Mouse (Mus musculus) forebrain, embryonic 12.5 days (tissue): ENCODE measurements around the gene Dnah1. TPM values are rescaled to one million over a fixed set of nuclear protein-coding genes. Genes with fewer than 3 reads are reported as not detected.

Experiments
- ATAC-seq: fragments of 200-750 bp; cut with Nextera tagmentation; 2 replicates; pipeline ENCODE4 v1.8.0; 2017; ENCODE audit warnings: moderate TSS enrichment; ENCODE audit not compliant: low FRiP score
- H3K27ac ChIP-seq: fragments of 300-500 bp; sonication (generic); 2 replicates; pipeline ENCODE4 v1.5.1; 2016; ENCODE audit warnings: mild to moderate bottlenecking
- H3K27me3 ChIP-seq: fragments of 300-500 bp; sonication (generic); 2 replicates; pipeline ENCODE4 v1.6.1; 2016; ENCODE audit warnings: mild to moderate bottlenecking
- H3K36me3 ChIP-seq: fragments of 300-500 bp; sonication (generic); replicated peaks from 2 replicates; pipeline ENCODE4 v1.6.1; 2016; ENCODE audit warnings: mild to moderate bottlenecking
- H3K4me1 ChIP-seq: fragments of 300-500 bp; sonication (generic); 2 replicates; pipeline ENCODE4 v1.6.1; 2016
- H3K4me2 ChIP-seq: fragments of 300-500 bp; sonication (generic); 2 replicates; pipeline ENCODE4 v1.6.1; 2016; ENCODE audit warnings: mild to moderate bottlenecking, moderate library complexity
- H3K4me3 ChIP-seq: fragments of 300-500 bp; sonication (generic); replicated peaks from 2 replicates; pipeline ENCODE4 v1.5.1; 2016; ENCODE audit warnings: mild to moderate bottlenecking
- H3K9ac ChIP-seq: fragments of 300-500 bp; sonication (generic); 2 replicates; pipeline ENCODE4 v1.6.1; 2016; ENCODE audit warnings: mild to moderate bottlenecking
- H3K9me3 ChIP-seq: fragments of 300-500 bp; sonication (generic); 2 replicates; pipeline ENCODE4 v1.6.1; 2016
- WGBS: fragments of 180-500 bp; shearing (Covaris S2); methylation state at CpG from one replicate; pipeline ENCODE4 v1.1.7; 2016; 5-methylcytosine and 5-hydroxymethylcytosine counted together
- polyA plus RNA-seq: library from polyadenylated mRNA; unstranded; fragments of >200 nt; fragmentation: Nextera tagmentation; extraction: Ambion mirVana; gene quantifications from 2 replicates; pipeline ENCODE4 v1.2.1, GENCODE M21; 2016

Gene Dnah1
- polyA plus RNA-seq, 1 experiment from 2014 or later = 8.0 TPM

DNA sequence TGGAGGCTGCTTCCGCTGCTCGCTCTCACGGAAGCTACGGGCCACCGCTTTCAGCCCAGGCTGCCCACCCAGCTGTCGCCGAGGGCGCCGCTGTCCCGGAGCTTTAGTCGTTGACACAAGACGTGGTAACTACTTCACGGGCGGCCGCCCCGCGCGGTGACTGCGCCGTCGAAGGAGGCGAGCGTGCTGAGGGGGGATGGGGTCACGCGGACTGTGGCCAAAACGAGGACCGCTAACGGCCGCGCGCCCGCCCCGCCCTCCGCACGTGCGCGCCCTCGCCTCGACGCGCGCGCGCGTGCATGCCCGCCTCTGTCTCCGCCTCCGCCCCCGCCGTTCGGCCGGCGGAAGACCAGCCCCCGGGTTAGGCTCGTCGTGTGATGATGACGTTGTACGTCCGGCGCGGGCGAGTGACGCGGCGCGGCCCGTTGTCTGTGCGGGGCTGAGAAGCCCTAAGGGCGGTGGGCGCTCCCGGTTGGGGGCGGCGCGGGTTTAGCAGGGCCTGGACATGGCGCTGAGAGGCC is 72.6 kb downstream of the Dnah1 start, which contains the start of the genes Phf7 and Bap1:
Gene Phf7, minus strand, starts transcription at position 234 of the 521 bp plus-strand sequence.
Gene Bap1, plus strand, starts transcription at position 367 of the 521 bp plus-strand sequence.
- Histone ChIP-seq H3K27ac (peak within 1 kb of the TSS; percentile 91), H3K27me3 (no peaks in the 10 kb centered on the region), H3K36me3 (peaks cover 35% of the 10 kb centered on the region), H3K9ac (peak within 1 kb of the TSS; percentile 96), H3K9me3 (no peaks in the 10 kb centered on the region), H3K4me2 (peak within 1 kb of the TSS; percentile 92), H3K4me3 (peak within 1 kb of the TSS; percentile 93), H3K4me1 (peaks cover 22% of the 10 kb centered on the region)
- WGBS = under 1% methylated on average over 74 of the region's 75 CpGs
- peak; percentile 93 for ATAC-seq

DNA sequence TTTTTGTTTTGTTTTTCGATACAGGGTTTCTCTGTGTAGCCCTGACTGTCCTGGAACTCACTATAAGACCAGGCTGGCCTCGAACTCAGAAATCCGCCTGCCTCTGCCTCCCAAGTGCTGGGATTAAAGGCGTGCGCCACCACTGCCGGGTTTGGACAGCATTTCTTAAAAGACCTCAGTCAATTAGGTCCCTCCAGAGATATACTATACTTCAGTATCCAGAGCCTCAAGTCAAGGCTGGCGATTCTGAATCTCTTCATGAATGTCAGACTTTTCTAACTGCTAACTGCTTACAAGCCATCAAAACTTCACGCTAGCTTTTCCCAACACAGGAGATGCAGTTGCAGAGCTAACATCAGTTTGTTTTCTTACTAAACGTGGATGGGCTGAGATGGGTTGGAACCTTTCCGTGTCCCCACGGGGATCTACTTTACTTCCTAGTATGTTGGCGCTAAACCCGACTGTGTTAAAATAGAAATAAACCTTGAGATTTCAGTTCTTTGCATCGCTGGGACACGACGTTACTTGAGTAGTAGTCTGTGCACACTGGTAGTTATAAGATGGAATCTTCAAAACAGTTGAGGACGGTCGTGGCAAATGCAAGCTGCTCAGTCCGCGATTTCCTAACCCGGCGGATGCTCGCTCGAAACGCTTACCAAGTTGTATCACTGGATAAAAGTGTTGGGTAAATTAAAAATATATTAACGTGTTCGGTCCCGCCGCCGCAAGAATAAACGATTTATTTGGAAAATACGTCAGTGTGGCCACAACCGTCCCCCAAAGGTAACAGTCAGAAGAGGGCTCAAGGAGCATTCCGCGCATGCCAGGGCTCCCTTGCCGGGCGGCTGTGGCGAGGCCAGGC is 73.2 kb downstream of the Dnah1 start:
- Histone ChIP-seq H3K27ac (peak overlapping the region; percentile 91), H3K4me1 (peaks cover 22% of the 10 kb centered on the region), H3K27me3 (no peaks in the 10 kb centered on the region), H3K36me3 (peaks cover 28% of the 10 kb centered on the region), H3K4me2 (peak overlapping the region; percentile 92), H3K4me3 (peak overlapping the region; percentile 93), H3K9me3 (no peaks in the 10 kb centered on the region), H3K9ac (peak overlapping the region; percentile 96)
- WGBS = 23% methylated on average over 38 of the region's 38 CpGs
- ATAC-seq = 0 out of 2 replicates have a peak, but pooled peaks have one; percentile 15

GRCm38 (mm10) chr14:31248396-31248795 is 75.3 kb downstream of the Dnah1 start:
- no peaks in the 10 kb centered on the region for H3K27me3 ChIP-seq
- peaks cover 7% of the 10 kb centered on the region for H3K36me3 ChIP-seq
- H3K27ac ChIP-seq = no peak overlapping the region
- no peak overlapping the region for H3K4me3 ChIP-seq
- ATAC-seq = no peak
- H3K4me2 ChIP-seq = no peak overlapping the region
- no peaks in the 10 kb centered on the region for H3K9me3 ChIP-seq
- WGBS = 95% methylated on average over 6 of the region's 6 CpGs
- peaks cover 22% of the 10 kb centered on the region for H3K4me1 ChIP-seq
- no peak overlapping the region for H3K9ac ChIP-seq

- Histone ChIP-seq H3K27me3 (no peaks in the 10 kb centered on the region), H3K4me1 (peaks cover 8% of the 10 kb centered on the region), H3K9ac (no peak overlapping the region), H3K9me3 (no peaks in the 10 kb centered on the region), H3K4me3 (no peak overlapping the region), H3K36me3 (no peaks in the 10 kb centered on the region), H3K4me2 (no peak overlapping the region), H3K27ac (no peak overlapping the region)
- WGBS = 82% methylated on average over 1 of the region's 1 CpGs
- no peak for ATAC-seq
These were observed 77.8 kb downstream of the Dnah1 start for GRCm38 (mm10) chr14:31245946-31246345.

GRCm38 (mm10) chr14:31244777-31245176 is 78.9 kb downstream of the Dnah1 start:
- Histone ChIP-seq H3K4me3 (no peak overlapping the region), H3K9me3 (no peaks in the 10 kb centered on the region), H3K4me1 (0 out of 2 replicates have a peak, but pooled peaks cover 1% of the 10 kb centered on the region), H3K4me2 (no peak overlapping the region), H3K9ac (no peak overlapping the region), H3K27ac (no peak overlapping the region), H3K27me3 (no peaks in the 10 kb centered on the region), H3K36me3 (no peaks in the 10 kb centered on the region)
- WGBS = 81% methylated on average over 1 of the region's 1 CpGs
- ATAC-seq = no peak

DNA sequence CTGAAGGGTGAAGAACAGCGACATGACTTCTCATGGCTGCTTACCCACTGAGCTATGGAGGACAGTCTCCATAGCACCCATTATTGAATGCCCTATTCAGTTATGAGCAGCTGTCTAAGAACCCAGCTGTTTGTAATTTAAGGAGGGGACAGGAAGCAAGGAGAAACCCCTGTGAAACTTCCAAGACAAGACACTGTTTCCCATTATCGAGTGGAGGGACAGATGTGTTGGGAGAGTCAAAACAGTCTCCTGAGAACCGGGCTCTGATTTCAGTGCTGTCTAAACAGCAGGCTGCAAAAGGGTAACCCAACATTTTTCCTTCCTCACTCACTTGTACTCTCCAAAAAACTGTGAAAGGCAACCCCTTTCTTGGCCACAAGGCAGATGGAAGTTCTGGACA is 83.2 kb downstream of the Dnah1 start:
- H3K4me2 ChIP-seq = no peak overlapping the region
- H3K9ac ChIP-seq = no peak overlapping the region
- no peak overlapping the region for H3K4me3 ChIP-seq
- H3K36me3 ChIP-seq = no peaks in the 10 kb centered on the region
- ATAC-seq = no peak
- no peaks in the 10 kb centered on the region for H3K4me1 ChIP-seq
- H3K27me3 ChIP-seq = no peaks in the 10 kb centered on the region
- no peak overlapping the region for H3K27ac ChIP-seq
- 69% methylated on average over 3 of the region's 3 CpGs for WGBS
- H3K9me3 ChIP-seq = no peaks in the 10 kb centered on the region

- 0 out of 2 replicates have a peak, but pooled peaks cover 3% of the 10 kb centered on the region for H3K4me1 ChIP-seq
- no peaks in the 10 kb centered on the region for H3K9me3 ChIP-seq
- H3K27me3 ChIP-seq = no peaks in the 10 kb centered on the region
- ATAC-seq = no peak
- H3K4me2 ChIP-seq = no peak overlapping the region
- WGBS = 84% methylated on average over 7 of the region's 7 CpGs
- no peaks in the 10 kb centered on the region for H3K36me3 ChIP-seq
- H3K9ac ChIP-seq = no peak overlapping the region
- H3K4me3 ChIP-seq = no peak overlapping the region
- no peak overlapping the region for H3K27ac ChIP-seq
These were observed 86.4 kb downstream of the Dnah1 start for GRCm38 (mm10) chr14:31237101-31237882.

DNA sequence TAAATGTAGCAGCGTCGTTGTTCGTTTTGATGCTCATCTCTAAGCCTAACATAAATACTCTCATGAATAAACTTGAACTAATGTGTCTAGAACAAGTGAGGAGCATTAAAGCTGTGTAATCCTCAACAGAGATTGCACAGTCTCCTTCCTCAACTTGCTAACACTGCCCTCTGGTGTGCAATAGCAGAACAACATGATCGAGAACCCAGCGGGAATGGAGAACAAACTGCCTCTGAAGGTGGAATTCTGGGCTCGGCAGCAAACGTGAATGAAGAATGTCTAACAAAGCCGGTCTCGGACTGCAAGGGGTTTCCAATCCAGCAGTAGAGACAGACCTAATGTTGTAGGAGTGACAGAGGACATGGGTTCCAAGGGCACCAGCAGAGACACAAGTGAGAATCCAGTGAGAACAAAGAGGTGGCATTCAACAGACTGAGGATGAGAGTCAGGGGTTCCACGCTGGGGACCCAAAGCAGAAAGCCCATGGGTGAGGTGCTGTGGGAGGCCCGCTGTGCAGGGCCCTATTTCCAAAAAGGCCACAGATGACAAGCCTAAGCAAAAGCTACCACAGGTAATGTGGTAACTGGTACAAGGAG is 89.6 kb downstream of the Dnah1 start:
- Histone ChIP-seq H3K27me3 (no peaks in the 10 kb centered on the region), H3K9me3 (no peaks in the 10 kb centered on the region), H3K4me3 (no peak overlapping the region), H3K36me3 (no peaks in the 10 kb centered on the region), H3K9ac (0 out of 2 replicates have a peak overlapping the region, but pooled peaks have one; percentile 8), H3K4me2 (peak overlapping the region; percentile 29), H3K4me1 (0 out of 2 replicates have a peak, but pooled peaks cover 3% of the 10 kb centered on the region), H3K27ac (no peak overlapping the region)
- 20% methylated on average over 11 of the region's 11 CpGs for WGBS
- ATAC-seq = 0 out of 2 replicates have a peak, but pooled peaks have one; percentile 36

GRCm38 (mm10) chr14:31233070-31233995 is 90.4 kb downstream of the Dnah1 start:
- 0 out of 2 replicates have a peak, but pooled peaks have one; percentile 33 for ATAC-seq
- H3K9ac ChIP-seq = no peak overlapping the region
- 0 out of 2 replicates have a peak, but pooled peaks cover 3% of the 10 kb centered on the region for H3K4me1 ChIP-seq
- H3K9me3 ChIP-seq = no peaks in the 10 kb centered on the region
- H3K4me3 ChIP-seq = no peak overlapping the region
- H3K27ac ChIP-seq = no peak overlapping the region
- WGBS = 86% methylated on average over 14 of the region's 14 CpGs
- no peaks in the 10 kb centered on the region for H3K27me3 ChIP-seq
- H3K4me2 ChIP-seq = no peak overlapping the region
- H3K36me3 ChIP-seq = no peaks in the 10 kb centered on the region

- no peaks in the 10 kb centered on the region for H3K9me3 ChIP-seq
- no peak overlapping the region for H3K4me2 ChIP-seq
- no peak overlapping the region for H3K27ac ChIP-seq
- H3K36me3 ChIP-seq = no peaks in the 10 kb centered on the region
- H3K4me3 ChIP-seq = no peak overlapping the region
- H3K4me1 ChIP-seq = 0 out of 2 replicates have a peak, but pooled peaks cover 3% of the 10 kb centered on the region
- WGBS = 89% methylated on average over 13 of the region's 13 CpGs
- no peak for ATAC-seq
- no peak overlapping the region for H3K9ac ChIP-seq
- H3K27me3 ChIP-seq = no peaks in the 10 kb centered on the region
These were observed 91.2 kb downstream of the Dnah1 start for GRCm38 (mm10) chr14:31232404-31233069.
